ENCODE assay signal across 8 mouse cellular contexts in genomic region chrX:151343761-151344500, GRCm38 (mm10). TPM values are rescaled to one million over a fixed set of nuclear protein-coding genes. Genes with fewer than 3 reads are reported as not detected.
DNase-seq lines count a peak whose midpoint lies in the region; ATAC-seq lines count a peak whose summit lies in the region.

Gene Fam120c (plus strand): TSS chrX:151344175.

- peak within 1 kb of the TSS; percentile 62 for H3K4me2 ChIP-seq in hindbrain, embryonic 15.5 days

- WGBS in hindbrain, embryonic 15.5 days: 13% methylated on average over 52 of the region's 56 CpGs

- DNase-seq in WW6 (ENCODE audit: low read depth, low spot score): peak; percentile 48
- peak; percentile 81 to 89 for DNase-seq in cerebellum, postnatal 36 days
- DNase-seq in frontal cortex, postnatal 36 days (ENCODE audit: low spot score in 2 of 2): peak; percentile 81 to 83
- DNase-seq in layer of hippocampus, postnatal 36 days: peak; percentile 84 to 85
- peak; percentile 80 for DNase-seq in lung, postnatal 25 days (ENCODE audit: low spot score)
- peak; percentile 79 for DNase-seq in retina, embryonic 14.5 days (ENCODE audit: low spot score)
- DNase-seq in thymus, postnatal 36 days: peak; percentile 86 to 87

- peak within 1 kb of the TSS; percentile 94 for H3K27ac ChIP-seq in hindbrain, embryonic 15.5 days (replicated peaks)

- H3K27me3 ChIP-seq in hindbrain, embryonic 15.5 days: 0 out of 2 replicates have a peak, but pooled peaks cover 2% of the 10 kb centered on the region

- ATAC-seq in hindbrain, embryonic 15.5 days (ENCODE audit: low FRiP score, low read depth): peak; percentile 95

- H3K4me3 ChIP-seq in hindbrain, embryonic 15.5 days: peak within 1 kb of the TSS; percentile 71

- H3K4me1 ChIP-seq in hindbrain, embryonic 15.5 days (replicated peaks): peaks cover 19% of the 10 kb centered on the region

- H3K9me3 ChIP-seq in hindbrain, embryonic 15.5 days: no peaks in the 10 kb centered on the region

- no peaks in the 10 kb centered on the region for H3K36me3 ChIP-seq in hindbrain, embryonic 15.5 days

- H3K9ac ChIP-seq in hindbrain, embryonic 15.5 days: peak within 1 kb of the TSS; percentile 58

RNA-seq across cellular contexts. Expression of gene Fam120c, which starts in this region (rescaled TPM):
- 7.1 and 7.5 TPM in 2 replicates for polyA plus RNA-seq in hindbrain, embryonic 15.5 days (2015; fragmentation: Nextera tagmentation; extraction: Ambion mirVana)
- total RNA-seq in layer of hippocampus, postnatal 36 days (2021): 10 to 100 TPM; 47.3 to 48.5 TPM

Comparison
In these comparisons a context has a peak if more than half of its experiments do, and no peak if none do; other contexts are left out.
1. Peak in every context shown above with its lines: DNase-seq, ATAC-seq, H3K4me3 ChIP-seq and H3K27ac ChIP-seq.